Mouse (Mus musculus) kidney, postnatal 10 days (tissue): ENCODE data around the gene Parp16.

Experiments
- DNase-seq: peaks from one replicate; pipeline ENCODE4 v3.0.0; 2021; ENCODE audit warnings: mixed read lengths

Parp16 gene

GRCm38 (mm10) chr9:65195053-65195452 lies at the start of gene Parp16:
Gene Parp16, plus strand, starts transcription at chr9:65195353.
- DNase-seq, result no peak

DNA sequence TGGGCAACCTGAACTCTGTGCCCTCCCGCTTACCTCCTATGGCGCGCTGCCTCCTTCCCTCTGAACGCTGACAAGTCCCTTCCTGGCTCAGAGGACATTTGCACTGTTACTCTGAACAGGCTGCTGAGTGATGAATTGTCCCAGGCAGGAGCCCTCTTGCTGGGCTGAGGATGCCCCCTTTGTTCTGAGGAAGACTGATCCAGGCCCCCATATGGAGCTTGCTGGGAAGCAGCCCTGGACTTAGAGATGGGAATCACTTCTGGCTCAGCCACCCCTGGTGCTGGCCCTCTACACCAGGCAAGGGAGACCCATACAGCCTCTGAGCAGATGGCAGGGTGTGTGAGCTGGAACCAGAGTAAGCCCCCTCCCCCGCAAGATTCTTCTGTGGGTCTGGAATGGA lies 49.2 kb upstream of the Parp16 start:
- DNase-seq, result no peak

GRCm38 (mm10) chr9:65148507-65148906 lies 46.6 kb upstream of the Parp16 start:
- no peak for DNase-seq

GRCm38 (mm10) chr9:65152711-65153330 lies 42.3 kb upstream of the Parp16 start:
- DNase-seq, result no peak

DNA sequence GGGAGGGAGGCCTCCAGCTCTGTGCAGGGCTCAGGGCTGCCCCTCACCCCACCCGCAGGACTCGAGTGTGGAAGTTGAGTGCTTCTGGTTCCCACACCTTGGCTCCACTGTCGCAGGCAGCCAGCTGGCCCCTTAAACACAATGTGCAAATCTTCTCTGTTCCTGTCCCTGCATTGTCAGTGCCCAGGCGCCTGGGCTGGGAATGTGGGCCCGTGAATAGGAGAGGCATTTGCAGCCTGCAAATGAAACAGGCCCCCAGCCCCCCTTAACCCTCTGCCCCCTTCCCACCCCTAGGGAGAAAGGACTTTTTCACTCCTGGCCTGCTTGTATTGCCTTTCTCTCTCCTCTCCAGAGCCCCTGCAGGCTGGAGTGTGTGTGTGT lies 41.8 kb upstream of the Parp16 start:
- DNase-seq, result peak; percentile 61

GRCm38 (mm10) chr9:65154692-65155455 lies 40.3 kb upstream of the Parp16 start:
- peak; percentile 43 for DNase-seq

- DNase-seq, result no peak
Measured at GRCm38 (mm10) chr9:65156604-65157003, 38.5 kb upstream of the Parp16 start.

- DNase-seq, result no peak
Measured at GRCm38 (mm10) chr9:65157631-65158030, 37.5 kb upstream of the Parp16 start.

- DNase-seq, result no peak
Measured at GRCm38 (mm10) chr9:65161188-65161587, 34.0 kb upstream of the Parp16 start.

- DNase-seq, result no peak
Measured at GRCm38 (mm10) chr9:65161881-65162280, 33.3 kb upstream of the Parp16 start.

- peak; percentile 49 for DNase-seq
Measured at GRCm38 (mm10) chr9:65162711-65163639, 32.2 kb upstream of the Parp16 start.

GRCm38 (mm10) chr9:65164870-65165269 lies 30.3 kb upstream of the Parp16 start:
- DNase-seq, result no peak

DNA sequence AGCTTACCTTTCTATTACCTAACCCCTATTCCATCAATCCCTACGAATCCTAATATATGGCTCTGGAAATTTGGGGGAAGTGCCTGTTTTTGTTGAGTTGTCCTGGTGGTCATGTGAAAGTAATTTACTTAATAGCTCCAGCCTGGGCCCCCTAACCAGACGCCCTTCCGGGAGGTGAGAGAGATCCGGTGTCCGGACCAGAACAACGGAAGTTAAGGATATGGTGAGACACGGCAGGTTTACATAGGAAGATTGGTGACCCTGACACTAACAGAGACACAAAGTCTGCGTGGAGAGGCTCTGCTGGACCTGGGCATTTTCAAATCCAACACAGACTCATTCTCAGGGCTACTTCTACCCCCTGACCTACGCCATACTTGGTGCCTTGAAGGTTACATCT lies 28.8 kb upstream of the Parp16 start:
- DNase-seq, result no peak

DNA sequence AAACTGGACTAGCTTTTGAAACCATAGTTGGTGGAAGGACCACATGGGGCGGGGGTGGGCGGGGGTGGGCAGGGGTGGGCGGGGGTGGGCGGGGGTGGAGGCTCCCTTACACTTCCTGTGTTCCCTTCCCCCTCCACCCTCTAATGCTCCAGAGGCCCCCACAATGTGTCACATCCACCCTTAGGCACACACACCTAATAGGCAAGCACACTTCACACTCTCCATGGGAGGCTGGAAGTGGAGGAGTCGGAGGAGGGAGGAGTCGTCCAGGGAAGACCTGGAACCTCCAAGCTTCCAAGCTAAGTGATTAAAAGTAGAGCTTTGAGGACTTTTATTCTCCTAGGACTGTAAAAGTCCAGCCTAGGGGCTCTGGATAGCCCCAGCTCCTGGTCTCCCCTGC lies 26.6 kb upstream of the Parp16 start:
- no peak for DNase-seq

DNA sequence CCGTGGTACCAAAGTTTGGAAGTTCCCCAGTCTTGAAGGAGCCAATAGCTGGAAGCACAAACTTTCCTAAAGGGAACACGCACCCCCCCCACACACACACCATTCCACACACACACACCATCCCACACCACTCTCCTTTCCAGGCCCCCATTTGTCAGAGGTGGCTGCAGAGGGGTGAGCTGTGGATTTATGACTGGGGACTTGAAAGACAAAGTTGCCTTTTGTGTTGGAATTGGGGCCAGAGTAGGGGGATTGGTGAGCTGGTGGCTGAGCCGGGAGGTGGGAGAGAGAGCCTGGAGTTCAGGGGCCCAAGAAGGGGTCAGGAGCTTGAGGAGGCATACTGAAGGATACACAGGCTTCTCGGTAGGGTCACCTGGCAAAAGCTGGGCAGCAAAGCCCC lies 26.2 kb upstream of the Parp16 start:
- no peak for DNase-seq

GRCm38 (mm10) chr9:65172654-65173053 lies 22.5 kb upstream of the Parp16 start:
- DNase-seq, result no peak

GRCm38 (mm10) chr9:65175234-65175938 lies 19.8 kb upstream of the Parp16 start:
- no peak for DNase-seq

DNA sequence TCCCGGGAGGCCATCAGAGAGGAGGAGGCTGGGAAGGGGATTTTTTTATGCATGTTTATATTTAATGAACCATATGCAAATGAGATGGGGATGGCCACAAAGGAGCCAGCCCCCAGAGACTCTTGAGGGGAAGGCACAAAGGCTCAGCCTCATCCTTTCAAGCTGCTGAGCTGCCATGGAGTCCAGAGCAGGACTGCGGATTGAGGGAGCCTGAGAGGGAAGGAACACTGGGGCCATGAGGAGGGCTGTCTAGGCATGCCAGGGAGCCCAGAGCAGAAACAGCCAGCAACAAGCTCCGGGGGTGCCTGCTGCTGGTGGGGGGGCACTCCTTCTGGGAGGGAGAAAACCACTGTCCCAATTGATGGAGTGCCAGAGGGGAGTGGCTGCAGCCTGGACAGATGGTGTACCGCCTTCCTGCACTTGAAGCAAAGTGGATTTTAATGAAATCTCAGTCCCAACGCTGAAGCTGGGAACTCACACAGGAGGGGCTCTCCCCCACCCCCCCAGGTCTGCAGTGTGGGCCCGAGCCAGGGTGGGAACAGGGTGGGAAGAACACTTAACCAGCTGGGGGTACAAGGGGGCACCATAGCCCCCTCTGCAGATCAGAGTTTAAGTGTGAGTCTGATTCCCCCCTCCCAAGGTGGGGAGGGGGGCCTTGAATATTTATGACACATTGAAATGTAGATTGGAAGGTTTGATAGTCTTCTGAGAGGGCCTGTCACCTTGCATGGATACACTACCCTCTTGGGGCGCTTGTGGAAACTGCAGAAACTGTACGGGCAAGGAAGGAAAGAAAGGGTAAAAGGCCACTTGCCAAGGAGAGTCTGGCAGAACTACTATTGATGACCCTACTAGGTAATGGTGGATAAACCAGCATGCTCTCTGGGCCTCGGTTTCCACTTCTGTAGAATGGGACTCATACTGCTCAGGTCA lies 18.9 kb upstream of the Parp16 start:
- no peak for DNase-seq

DNA sequence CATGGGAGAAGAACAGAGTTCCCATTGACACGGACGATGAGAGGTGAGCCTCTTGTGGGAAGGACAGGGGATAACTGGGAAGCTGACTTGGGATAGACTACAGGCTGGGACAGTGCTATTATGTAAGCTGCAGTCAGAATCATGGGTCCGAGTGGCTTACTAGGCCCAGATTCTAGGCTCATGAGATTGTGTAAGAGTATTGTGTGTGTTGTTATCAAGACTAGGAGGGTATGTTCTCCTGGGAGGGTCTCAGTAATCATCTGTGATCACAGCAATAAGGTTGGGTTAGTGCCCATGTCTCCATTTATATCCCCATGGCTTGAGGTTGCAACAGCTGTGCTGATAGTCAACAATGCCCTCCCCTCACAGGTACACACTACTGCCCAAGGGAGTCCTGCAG lies 17.7 kb upstream of the Parp16 start:
- no peak for DNase-seq

- DNase-seq, result no peak
Measured at GRCm38 (mm10) chr9:65177912-65178311, 17.2 kb upstream of the Parp16 start.

- peak; percentile 62 for DNase-seq
Measured at GRCm38 (mm10) chr9:65178336-65179213, 16.6 kb upstream of the Parp16 start.
